Mouse (Mus musculus): Measurements from ENCODE around the gene Myof. TPM values are rescaled to one million over a fixed set of nuclear protein-coding genes. Genes with fewer than 3 reads are reported as not detected.

Gene Myof
- polyA plus RNA-seq, 1 experiment from 2014 or later = 10.1 TPM

GRCm38 (mm10) chr19:38022710-38023109 is 20.7 kb downstream of the Myof start:
- no peaks in the 10 kb centered on the region for H3K9me3 ChIP-seq
- no peaks in the 10 kb centered on the region for H3K27me3 ChIP-seq (replicated peaks)
- H3K36me3 ChIP-seq = no peaks in the 10 kb centered on the region
- H3K4me2 ChIP-seq (replicated peaks) = no peak overlapping the region
- H3K4me1 ChIP-seq (replicated peaks) = peaks cover 25% of the 10 kb centered on the region
- H3K27ac ChIP-seq = no peak overlapping the region
- ATAC-seq = no peak
- H3K4me3 ChIP-seq (replicated peaks) = no peak overlapping the region
- no peak overlapping the region for H3K9ac ChIP-seq
- 56% methylated on average over 4 of the region's 4 CpGs for WGBS

GRCm38 (mm10) chr19:38015873-38016254 is 27.5 kb downstream of the Myof start:
- H3K4me2 ChIP-seq (replicated peaks) = no peak overlapping the region; the same call in 1 of the 2 replicates
- H3K4me1 ChIP-seq (replicated peaks) = peaks cover 7% of the 10 kb centered on the region; the same call in 1 of the 2 replicates
- no peak overlapping the region for H3K9ac ChIP-seq
- H3K27ac ChIP-seq = 0 out of 2 replicates have a peak overlapping the region, but pooled peaks have one; percentile 37
- H3K36me3 ChIP-seq = no peaks in the 10 kb centered on the region
- H3K4me3 ChIP-seq (replicated peaks) = no peak overlapping the region
- WGBS = 68% methylated on average over 1 of the region's 1 CpGs
- ATAC-seq = peak; percentile 66
- no peaks in the 10 kb centered on the region for H3K9me3 ChIP-seq
- H3K27me3 ChIP-seq (replicated peaks) = no peaks in the 10 kb centered on the region

DNA sequence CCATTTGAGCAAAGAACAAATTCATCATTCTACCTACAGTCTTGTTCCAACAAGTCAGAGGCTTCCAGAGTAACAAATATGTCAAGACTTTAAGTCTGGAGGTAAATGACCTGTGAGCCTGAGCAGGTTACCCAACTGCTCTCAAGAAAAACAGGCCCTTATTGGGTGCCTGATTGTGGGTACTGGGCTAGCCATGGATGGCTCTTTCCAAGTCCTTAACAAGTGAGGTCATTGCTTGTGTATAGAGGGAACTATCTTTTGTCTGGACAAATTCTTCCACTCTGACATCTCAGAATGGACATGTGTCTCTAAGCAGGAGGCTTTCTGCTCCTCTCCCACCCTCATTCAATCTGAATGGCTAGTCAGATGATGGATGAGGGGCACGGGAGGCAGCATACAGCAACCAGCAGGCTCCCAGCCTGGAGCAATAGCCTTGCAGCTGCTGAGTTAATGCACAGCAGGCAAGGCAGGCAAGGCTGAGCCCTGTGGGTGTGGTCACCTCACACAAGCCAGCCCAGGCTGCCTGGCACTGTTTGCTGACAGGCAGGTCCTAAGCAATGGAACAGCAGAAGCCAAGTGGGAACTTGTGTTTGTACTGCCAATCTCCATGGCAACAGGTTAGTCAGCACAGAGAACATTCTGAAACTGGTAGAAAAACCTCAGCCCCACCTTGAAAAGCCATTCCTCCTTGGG is 28.1 kb downstream of the Myof start:
- Histone ChIP-seq H3K27me3 (replicated peaks) (no peaks in the 10 kb centered on the region), H3K27ac (0 out of 2 replicates have a peak overlapping the region, but pooled peaks have one; percentile 37), H3K9ac (no peak overlapping the region), H3K9me3 (no peaks in the 10 kb centered on the region), H3K36me3 (no peaks in the 10 kb centered on the region), H3K4me3 (replicated peaks) (no peak overlapping the region), H3K4me1 (replicated peaks) (peaks cover 7% of the 10 kb centered on the region; the same call in 1 of the 2 replicates), H3K4me2 (replicated peaks) (peak overlapping the region; percentile 19; the same call in 1 of the 2 replicates)
- 30% methylated on average over 1 of the region's 1 CpGs for WGBS
- ATAC-seq = peak; percentile 98

- 84% methylated on average over 5 of the region's 5 CpGs for WGBS
- H3K4me1 ChIP-seq (replicated peaks) = peaks cover 7% of the 10 kb centered on the region; the same call in 1 of the 2 replicates
- no peak overlapping the region for H3K4me3 ChIP-seq (replicated peaks)
- no peaks in the 10 kb centered on the region for H3K9me3 ChIP-seq
- H3K36me3 ChIP-seq = no peaks in the 10 kb centered on the region
- no peak overlapping the region for H3K4me2 ChIP-seq (replicated peaks)
- H3K9ac ChIP-seq = no peak overlapping the region
- H3K27me3 ChIP-seq (replicated peaks) = no peaks in the 10 kb centered on the region
- ATAC-seq = no peak
- H3K27ac ChIP-seq = no peak overlapping the region
Observed at GRCm38 (mm10) chr19:38014443-38014842, 28.9 kb downstream of the Myof start.

- Histone ChIP-seq H3K4me3 (replicated peaks) (no peak overlapping the region), H3K36me3 (no peaks in the 10 kb centered on the region), H3K4me2 (replicated peaks) (no peak overlapping the region), H3K9me3 (no peaks in the 10 kb centered on the region), H3K27ac (no peak overlapping the region), H3K4me1 (replicated peaks) (peaks cover 7% of the 10 kb centered on the region; the same call in 1 of the 2 replicates), H3K9ac (no peak overlapping the region), H3K27me3 (replicated peaks) (no peaks in the 10 kb centered on the region)
- 79% methylated on average over 1 of the region's 1 CpGs for WGBS
- ATAC-seq = no peak
Observed at GRCm38 (mm10) chr19:38011379-38011778, 32.0 kb downstream of the Myof start.

DNA sequence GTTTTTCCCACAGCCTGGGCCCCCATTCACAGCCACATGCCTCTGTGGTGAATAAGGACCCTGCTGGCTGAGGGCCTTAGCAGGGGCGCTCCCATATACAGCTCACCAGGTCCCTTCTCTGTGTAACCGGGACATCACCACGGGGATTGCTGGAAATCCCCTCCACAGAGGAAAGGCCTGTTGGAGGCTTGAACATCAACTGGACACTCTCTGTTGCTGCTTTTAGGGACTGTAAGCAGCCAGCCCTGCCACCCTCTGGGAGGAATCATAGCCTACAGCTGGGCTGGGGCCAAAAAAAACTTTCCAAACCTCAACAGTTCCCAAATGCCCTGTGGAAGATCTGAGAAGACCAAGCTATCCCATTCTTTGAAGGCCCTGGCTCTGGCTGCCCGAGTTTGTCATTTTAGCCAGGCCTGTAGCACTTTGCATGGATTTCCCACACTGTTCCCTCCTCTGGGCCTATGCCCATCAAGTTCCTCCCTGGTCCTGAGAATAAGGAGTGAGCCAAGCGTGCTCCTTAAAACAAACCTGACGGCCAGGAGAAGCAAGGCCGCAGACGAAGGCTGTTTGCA is 38.5 kb downstream of the Myof start:
- Histone ChIP-seq H3K9me3 (no peaks in the 10 kb centered on the region), H3K4me1 (replicated peaks) (peaks cover 14% of the 10 kb centered on the region; the same call in 1 of the 2 replicates), H3K9ac (no peak overlapping the region), H3K27ac (no peak overlapping the region), H3K36me3 (no peaks in the 10 kb centered on the region), H3K4me2 (replicated peaks) (no peak overlapping the region), H3K27me3 (replicated peaks) (no peaks in the 10 kb centered on the region), H3K4me3 (replicated peaks) (no peak overlapping the region)
- 75% methylated on average over 8 of the region's 8 CpGs for WGBS
- 0 out of 2 replicates have a peak, but pooled peaks have one; percentile 28 for ATAC-seq

DNA sequence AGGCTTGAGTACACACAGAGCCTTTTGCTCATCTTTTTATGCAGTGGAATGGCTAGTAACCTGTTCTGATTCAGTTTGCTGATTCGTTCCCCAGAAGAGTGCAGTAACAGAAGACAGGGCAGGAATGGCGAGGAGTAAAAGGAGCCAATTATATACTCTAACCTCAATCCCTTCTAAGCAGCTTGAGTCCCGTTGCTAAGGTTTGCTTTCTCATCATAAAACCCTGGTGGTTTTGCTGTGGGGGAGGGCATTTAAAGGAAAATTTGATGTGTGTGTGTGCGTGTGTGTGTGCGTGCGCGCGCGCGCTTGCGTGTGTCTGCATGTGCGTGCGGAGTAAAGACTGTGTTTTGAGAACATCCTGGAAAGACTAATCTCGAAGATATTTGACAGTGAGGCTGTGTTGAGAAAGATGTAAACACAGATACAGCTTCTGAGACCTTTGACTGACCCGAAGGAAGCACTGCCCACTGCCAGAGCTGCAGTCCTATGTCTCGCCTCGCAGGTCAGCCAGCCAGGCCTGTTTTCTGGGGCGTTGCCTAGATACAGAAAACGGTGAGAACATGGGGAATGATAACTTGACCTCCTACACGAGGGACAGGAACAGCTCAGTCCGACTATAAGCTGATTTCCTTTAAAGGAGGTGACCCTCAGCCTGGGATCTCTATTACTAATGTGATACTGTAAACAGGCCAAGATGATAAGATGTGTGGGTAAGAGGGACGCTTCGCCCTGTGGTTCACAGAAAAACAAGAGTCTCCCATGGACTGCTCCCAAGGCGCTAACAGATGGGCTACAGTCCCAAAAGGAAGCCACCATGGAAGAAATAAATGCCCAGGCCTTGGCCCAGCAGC is 39.5 kb downstream of the Myof start:
- H3K9me3 ChIP-seq = no peaks in the 10 kb centered on the region
- no peaks in the 10 kb centered on the region for H3K27me3 ChIP-seq (replicated peaks)
- no peak overlapping the region for H3K4me2 ChIP-seq (replicated peaks)
- peak; percentile 45; the same call in 1 of the 2 replicates for ATAC-seq
- H3K9ac ChIP-seq = no peak overlapping the region
- no peaks in the 10 kb centered on the region for H3K36me3 ChIP-seq
- H3K27ac ChIP-seq = peak overlapping the region; percentile 56; the same call in 1 of the 2 replicates
- H3K4me1 ChIP-seq (replicated peaks) = peaks cover 14% of the 10 kb centered on the region; the same call in 1 of the 2 replicates
- H3K4me3 ChIP-seq (replicated peaks) = no peak overlapping the region
- 36% methylated on average over 24 of the region's 24 CpGs for WGBS

DNA sequence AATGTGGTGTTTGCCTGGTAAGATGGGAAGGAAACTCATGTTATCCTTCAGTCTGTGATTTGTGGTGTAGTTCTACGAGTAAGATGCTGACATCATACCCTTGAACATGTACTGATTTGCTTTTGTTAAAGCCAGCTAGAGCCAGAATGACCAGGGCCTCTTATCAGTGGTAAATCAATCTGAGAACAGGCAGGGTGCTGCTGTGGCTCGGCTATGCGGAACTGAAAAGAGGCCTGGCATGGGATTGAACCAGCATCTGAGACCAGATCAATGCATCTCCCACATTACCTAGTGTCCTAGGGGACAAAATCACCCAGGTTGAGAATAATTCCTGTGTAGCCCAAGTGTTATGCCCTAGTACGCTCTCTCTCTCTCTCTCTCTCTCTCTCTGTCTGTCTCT is 40.6 kb downstream of the Myof start:
- Histone ChIP-seq H3K9me3 (no peaks in the 10 kb centered on the region), H3K4me1 (replicated peaks) (peaks cover 14% of the 10 kb centered on the region; the same call in 1 of the 2 replicates), H3K9ac (no peak overlapping the region), H3K27ac (no peak overlapping the region), H3K27me3 (replicated peaks) (no peaks in the 10 kb centered on the region), H3K4me2 (replicated peaks) (no peak overlapping the region), H3K36me3 (no peaks in the 10 kb centered on the region), H3K4me3 (replicated peaks) (no peak overlapping the region)
- WGBS = 70% methylated on average over 4 of the region's 4 CpGs
- no peak for ATAC-seq

DNA sequence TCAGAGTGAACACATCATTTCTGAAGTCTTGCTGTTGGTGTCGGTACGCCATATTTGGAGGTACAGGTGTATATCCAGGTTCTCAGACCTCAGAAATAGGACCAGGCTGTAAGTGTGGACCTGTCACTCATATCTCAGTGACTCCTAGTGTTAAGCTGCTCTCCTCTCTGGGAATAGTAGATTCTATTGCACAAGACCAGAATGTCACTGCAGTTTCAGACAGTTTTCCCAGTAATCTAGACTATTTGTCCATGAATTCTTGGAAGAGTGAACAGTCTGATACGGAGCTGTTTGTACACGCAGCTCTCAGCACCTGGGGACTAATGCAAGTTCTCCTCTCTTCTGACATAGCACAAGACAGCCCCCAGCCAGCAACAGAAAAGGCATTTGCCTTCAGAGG is 42.4 kb downstream of the Myof start:
- ATAC-seq = no peak
- no peaks in the 10 kb centered on the region for H3K9me3 ChIP-seq
- WGBS = 92% methylated on average over 4 of the region's 4 CpGs
- H3K27ac ChIP-seq = no peak overlapping the region
- H3K4me3 ChIP-seq (replicated peaks) = no peak overlapping the region
- no peak overlapping the region for H3K4me2 ChIP-seq (replicated peaks)
- peaks cover 14% of the 10 kb centered on the region; the same call in 1 of the 2 replicates for H3K4me1 ChIP-seq (replicated peaks)
- H3K9ac ChIP-seq = no peak overlapping the region
- no peaks in the 10 kb centered on the region for H3K36me3 ChIP-seq
- no peaks in the 10 kb centered on the region for H3K27me3 ChIP-seq (replicated peaks)

- Histone ChIP-seq H3K4me3 (replicated peaks) (no peak overlapping the region), H3K4me2 (replicated peaks) (no peak overlapping the region), H3K27me3 (replicated peaks) (no peaks in the 10 kb centered on the region), H3K27ac (no peak overlapping the region), H3K9me3 (no peaks in the 10 kb centered on the region), H3K36me3 (no peaks in the 10 kb centered on the region), H3K9ac (no peak overlapping the region), H3K4me1 (replicated peaks) (peaks cover 11% of the 10 kb centered on the region; the same call in 1 of the 2 replicates)
- ATAC-seq = no peak
- WGBS = 95% methylated on average over 2 of the region's 2 CpGs
Observed at GRCm38 (mm10) chr19:37999941-38000340, 43.4 kb downstream of the Myof start.

DNA sequence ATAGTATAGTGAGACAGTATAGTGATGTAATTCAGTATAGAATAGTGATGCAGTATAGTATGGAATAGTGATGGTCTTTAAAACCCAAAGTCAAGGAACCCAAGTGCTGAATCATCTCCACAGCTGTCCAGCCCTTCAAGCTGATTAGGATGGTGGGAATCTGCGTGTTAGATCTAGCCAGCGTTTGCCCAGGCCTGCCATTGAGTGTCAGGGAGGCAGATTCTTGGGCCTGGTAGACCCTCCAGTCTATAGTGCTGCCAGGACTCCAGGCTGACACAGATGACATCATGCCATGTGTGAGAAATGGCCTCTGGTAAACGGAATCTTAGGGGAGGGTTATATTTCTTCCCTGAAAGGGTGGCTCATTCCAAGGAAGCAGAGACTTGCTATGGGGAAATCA is 49.1 kb downstream of the Myof start:
- WGBS = 80% methylated on average over 3 of the region's 3 CpGs

GRCm38 (mm10) chr19:37992184-37992554 is 51.2 kb downstream of the Myof start:
- H3K4me2 ChIP-seq (replicated peaks) = no peak overlapping the region
- WGBS = 75% methylated on average over 2 of the region's 2 CpGs
- no peak overlapping the region for H3K27ac ChIP-seq
- H3K27me3 ChIP-seq (replicated peaks) = no peaks in the 10 kb centered on the region
- H3K4me3 ChIP-seq (replicated peaks) = no peak overlapping the region
- H3K9ac ChIP-seq = no peak overlapping the region
- no peaks in the 10 kb centered on the region for H3K9me3 ChIP-seq
- no peaks in the 10 kb centered on the region for H3K36me3 ChIP-seq
- H3K4me1 ChIP-seq (replicated peaks) = no peaks in the 10 kb centered on the region
- no peak for ATAC-seq

More for the DNA sequence above, 49.1 kb downstream of the Myof start:
- Histone ChIP-seq H3K9ac (no peak overlapping the region), H3K4me1 (replicated peaks) (no peaks in the 10 kb centered on the region), H3K36me3 (no peaks in the 10 kb centered on the region), H3K4me2 (replicated peaks) (no peak overlapping the region), H3K4me3 (replicated peaks) (no peak overlapping the region), H3K27me3 (replicated peaks) (no peaks in the 10 kb centered on the region), H3K27ac (no peak overlapping the region), H3K9me3 (no peaks in the 10 kb centered on the region)
- ATAC-seq = no peak

Measured in intestine, embryonic 15.5 days (tissue).